Mouse (Mus musculus): ENCODE data around the gene Rsph9.

DNA sequence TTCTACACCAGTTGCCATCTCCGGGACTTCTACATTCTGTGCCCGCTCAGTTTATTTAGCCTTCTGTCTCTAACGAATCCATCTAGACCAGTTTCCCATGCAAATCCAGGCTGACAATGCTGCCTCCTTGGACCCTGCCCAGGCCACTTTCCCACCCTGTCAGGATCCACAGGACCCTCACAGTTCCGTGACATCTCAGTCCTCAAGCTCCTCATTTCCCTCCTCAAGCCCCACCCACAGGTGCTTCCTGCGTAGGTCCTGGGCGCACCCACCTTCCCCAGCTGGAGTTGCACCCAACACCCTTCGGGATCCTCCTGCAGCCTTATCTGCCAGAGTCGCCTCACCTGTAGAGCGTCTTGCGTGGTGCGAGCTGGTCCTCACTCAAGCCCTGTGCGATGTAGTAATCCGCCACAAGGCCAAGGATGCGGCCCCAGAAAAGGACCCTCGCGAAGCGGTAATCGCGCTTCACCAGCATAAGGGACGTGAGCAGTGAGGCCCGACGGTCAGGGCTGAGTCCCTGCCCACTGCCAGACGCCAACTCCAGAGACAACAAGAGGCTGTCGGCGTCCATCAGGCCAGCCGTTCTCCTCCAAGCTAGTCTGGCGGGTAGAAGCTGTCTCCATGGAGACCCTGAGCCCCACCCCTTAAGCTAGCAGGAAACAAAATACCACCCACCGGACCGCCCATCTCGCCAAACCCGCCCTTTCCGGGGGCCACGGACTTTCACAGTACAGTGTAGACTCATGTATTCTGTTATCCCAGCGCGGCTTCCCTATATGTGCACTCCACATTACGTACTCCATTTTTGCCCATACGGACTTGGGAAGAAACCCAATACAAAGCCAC is at the start of gene Rsph9:
- no peak for TF ChIP-seq CTCF (IDR thresholded peaks at IDR 0.05; ENCODE audit: borderline replicate concordance, insufficient read depth, low read depth, low read length)
- no peak for TF ChIP-seq POLR2A (IDR thresholded peaks at IDR 0.05; ENCODE audit: borderline replicate concordance, insufficient read depth, low read length)

Measured in cerebellum, adult 2 months (tissue).